Mouse (Mus musculus) hindbrain, embryonic 16.5 days (tissue): Measurements from ENCODE around the gene Emg1. TPM values are rescaled to one million over a fixed set of nuclear protein-coding genes. Genes with fewer than 3 reads are reported as not detected.
"Not testable (repeated sequence)": the region's sequence is repeated elsewhere in the genome, so short reads cannot be mapped to it uniquely, and the experiment has no call there.

Experiments
- ATAC-seq: fragments of 200-750 bp; cut with Nextera tagmentation; 2 replicates; pipeline ENCODE4 v1.8.0; 2017; ENCODE audit warnings: moderate TSS enrichment, moderate library complexity
- H3K27ac ChIP-seq: fragments of 300-500 bp; sonication (generic); 2 replicates; pipeline ENCODE4 v1.5.1; 2014; ENCODE audit warnings: low read depth, mild to moderate bottlenecking, control low read depth, low read length, moderate library complexity
- H3K27me3 ChIP-seq: fragments of 300-500 bp; sonication (generic); replicated peaks from 2 replicates; pipeline ENCODE4 v1.6.1; 2014; ENCODE audit warnings: low read length; ENCODE audit not compliant: control insufficient read depth, insufficient read depth
- H3K36me3 ChIP-seq: fragments of 300-500 bp; sonication (generic); 2 replicates; pipeline ENCODE4 v1.6.1; 2014; ENCODE audit warnings: mild to moderate bottlenecking, low read length, moderate library complexity, mixed read lengths; ENCODE audit not compliant: control insufficient read depth, insufficient read depth
- H3K4me1 ChIP-seq: fragments of 300-500 bp; sonication (generic); 2 replicates; pipeline ENCODE4 v1.6.1; 2014; ENCODE audit warnings: low read depth, low read length; ENCODE audit not compliant: control insufficient read depth, insufficient read depth
- H3K4me2 ChIP-seq: fragments of 300-500 bp; sonication (generic); 2 replicates; pipeline ENCODE4 v1.6.1; 2014; ENCODE audit warnings: mild to moderate bottlenecking, low read length, control low read depth, moderate library complexity
- H3K4me3 ChIP-seq: fragments of 300-500 bp; sonication (generic); 2 replicates; pipeline ENCODE4 v1.5.1; 2014; ENCODE audit warnings: mild to moderate bottlenecking, low read length, control low read depth, moderate library complexity
- H3K9ac ChIP-seq: fragments of 300-500 bp; sonication (generic); 2 replicates; pipeline ENCODE4 v1.6.1; 2014; ENCODE audit warnings: low read depth, mild to moderate bottlenecking, control low read depth, low read length, moderate library complexity
- H3K9me3 ChIP-seq: fragments of 300-500 bp; sonication (generic); 2 replicates; pipeline ENCODE4 v1.6.1; 2014; ENCODE audit warnings: mild to moderate bottlenecking, low read length, moderate library complexity; ENCODE audit not compliant: control insufficient read depth
- WGBS: fragments of 180-500 bp; shearing (Covaris S2); extraction: QIAGEN DNeasy Blood & Tissue Kit; methylation state at CpG from one replicate; pipeline ENCODE4 v1.1.7; 2014; 5-methylcytosine and 5-hydroxymethylcytosine counted together
- polyA plus RNA-seq: library from polyadenylated mRNA; unstranded; fragments of >200 nt; fragmentation: Nextera tagmentation; extraction: Ambion mirVana; gene quantifications from 2 replicates; pipeline ENCODE4 v1.2.1, GENCODE M21; 2015

The Emg1 gene
- polyA plus RNA-seq, 1 experiment from 2014 or later, result 108 TPM

- H3K27me3 ChIP-seq, result no peaks in the 10 kb centered on the region
- 90% methylated on average over 3 of the region's 3 CpGs for WGBS
- no peak for ATAC-seq
- no peak overlapping the region for H3K4me2 ChIP-seq
- no peaks in the 10 kb centered on the region for H3K4me1 ChIP-seq
- H3K9ac ChIP-seq, result no peak overlapping the region
- H3K9me3 ChIP-seq, result no peaks in the 10 kb centered on the region
- H3K36me3 ChIP-seq, result no peaks in the 10 kb centered on the region
- no peak overlapping the region for H3K4me3 ChIP-seq
- no peak overlapping the region for H3K27ac ChIP-seq
Observed at GRCm38 (mm10) chr6:124690517-124690916, 21.5 kb downstream of the Emg1 start.

- ATAC-seq, result no peak
- no peaks in the 10 kb centered on the region for H3K9me3 ChIP-seq
- WGBS, result 97% methylated on average over 3 of the region's 3 CpGs
Observed at GRCm38 (mm10) chr6:124689011-124689410, 23.0 kb downstream of the Emg1 start.

GRCm38 (mm10) chr6:124688151-124688758, 23.7 kb downstream of the Emg1 start:
- Histone ChIP-seq H3K9ac (no peak overlapping the region), H3K27ac (no peak overlapping the region), H3K4me3 (no peak overlapping the region), H3K4me2 (no peak overlapping the region), H3K36me3 (no peaks in the 10 kb centered on the region), H3K4me1 (no peaks in the 10 kb centered on the region), H3K27me3 (no peaks in the 10 kb centered on the region), H3K9me3 (no peaks in the 10 kb centered on the region)
- 88% methylated on average over 8 of the region's 8 CpGs for WGBS
- no peak for ATAC-seq

More at GRCm38 (mm10) chr6:124689011-124689410, 23.0 kb downstream of the Emg1 start:
- Histone ChIP-seq H3K36me3 (no peaks in the 10 kb centered on the region), H3K4me3 (no peak overlapping the region), H3K4me2 (no peak overlapping the region), H3K9ac (no peak overlapping the region), H3K27ac (no peak overlapping the region), H3K27me3 (no peaks in the 10 kb centered on the region), H3K4me1 (no peaks in the 10 kb centered on the region)

GRCm38 (mm10) chr6:124686644-124687043, 25.3 kb downstream of the Emg1 start:
- 87% methylated on average over 1 of the region's 1 CpGs for WGBS
- H3K4me3 ChIP-seq, H3K27ac ChIP-seq, H3K4me2 ChIP-seq, H3K4me1 ChIP-seq, ATAC-seq, H3K9ac ChIP-seq, H3K36me3 ChIP-seq, H3K9me3 ChIP-seq, H3K27me3 ChIP-seq: not testable (repeated sequence)

- Histone ChIP-seq H3K9me3 (no peaks in the 10 kb centered on the region), H3K27ac (no peak overlapping the region), H3K4me3 (no peak overlapping the region), H3K9ac (no peak overlapping the region), H3K27me3 (no peaks in the 10 kb centered on the region), H3K4me2 (no peak overlapping the region), H3K4me1 (no peaks in the 10 kb centered on the region), H3K36me3 (no peaks in the 10 kb centered on the region)
- no peak for ATAC-seq
- 87% methylated on average over 12 of the region's 12 CpGs for WGBS
Observed at GRCm38 (mm10) chr6:124685606-124686386, 26.2 kb downstream of the Emg1 start.

GRCm38 (mm10) chr6:124683591-124684417, 28.2 kb downstream of the Emg1 start:
- H3K9me3 ChIP-seq, result no peaks in the 10 kb centered on the region
- H3K4me3 ChIP-seq, result no peak overlapping the region
- no peaks in the 10 kb centered on the region for H3K36me3 ChIP-seq
- H3K27me3 ChIP-seq, result no peaks in the 10 kb centered on the region
- 88% methylated on average over 14 of the region's 14 CpGs for WGBS
- H3K9ac ChIP-seq, result no peak overlapping the region
- ATAC-seq, result no peak
- H3K4me2 ChIP-seq, result no peak overlapping the region
- no peak overlapping the region for H3K27ac ChIP-seq
- no peaks in the 10 kb centered on the region for H3K4me1 ChIP-seq

GRCm38 (mm10) chr6:124682291-124682690, 29.7 kb downstream of the Emg1 start:
- not testable (repeated sequence) for H3K4me2 ChIP-seq, ATAC-seq, H3K9me3 ChIP-seq, H3K27me3 ChIP-seq, H3K27ac ChIP-seq, H3K36me3 ChIP-seq, H3K9ac ChIP-seq, H3K4me3 ChIP-seq, H3K4me1 ChIP-seq
- 54% methylated on average over 6 of the region's 6 CpGs for WGBS

- no peak overlapping the region for H3K4me2 ChIP-seq
- H3K27me3 ChIP-seq, result no peaks in the 10 kb centered on the region
- no peak overlapping the region for H3K4me3 ChIP-seq
- 96% methylated on average over 3 of the region's 3 CpGs for WGBS
- no peak overlapping the region for H3K9ac ChIP-seq
- no peak overlapping the region for H3K27ac ChIP-seq
- H3K4me1 ChIP-seq, result no peaks in the 10 kb centered on the region
- no peaks in the 10 kb centered on the region for H3K36me3 ChIP-seq
- ATAC-seq, result no peak
- H3K9me3 ChIP-seq, result no peaks in the 10 kb centered on the region
Observed at GRCm38 (mm10) chr6:124679486-124679885, 32.5 kb downstream of the Emg1 start.

- no peaks in the 10 kb centered on the region for H3K9me3 ChIP-seq
- WGBS, result 95% methylated on average over 7 of the region's 7 CpGs
- no peaks in the 10 kb centered on the region for H3K27me3 ChIP-seq
- no peaks in the 10 kb centered on the region for H3K36me3 ChIP-seq
- no peak overlapping the region for H3K9ac ChIP-seq
- H3K27ac ChIP-seq, result no peak overlapping the region
- H3K4me1 ChIP-seq, result no peaks in the 10 kb centered on the region
- ATAC-seq, result no peak
- no peak overlapping the region for H3K4me2 ChIP-seq
- H3K4me3 ChIP-seq, result no peak overlapping the region
Observed at GRCm38 (mm10) chr6:124678769-124679168, 33.2 kb downstream of the Emg1 start.
